Mouse (Mus musculus): ENCODE data around the gene Nid2.

Nid2 gene

DNA sequence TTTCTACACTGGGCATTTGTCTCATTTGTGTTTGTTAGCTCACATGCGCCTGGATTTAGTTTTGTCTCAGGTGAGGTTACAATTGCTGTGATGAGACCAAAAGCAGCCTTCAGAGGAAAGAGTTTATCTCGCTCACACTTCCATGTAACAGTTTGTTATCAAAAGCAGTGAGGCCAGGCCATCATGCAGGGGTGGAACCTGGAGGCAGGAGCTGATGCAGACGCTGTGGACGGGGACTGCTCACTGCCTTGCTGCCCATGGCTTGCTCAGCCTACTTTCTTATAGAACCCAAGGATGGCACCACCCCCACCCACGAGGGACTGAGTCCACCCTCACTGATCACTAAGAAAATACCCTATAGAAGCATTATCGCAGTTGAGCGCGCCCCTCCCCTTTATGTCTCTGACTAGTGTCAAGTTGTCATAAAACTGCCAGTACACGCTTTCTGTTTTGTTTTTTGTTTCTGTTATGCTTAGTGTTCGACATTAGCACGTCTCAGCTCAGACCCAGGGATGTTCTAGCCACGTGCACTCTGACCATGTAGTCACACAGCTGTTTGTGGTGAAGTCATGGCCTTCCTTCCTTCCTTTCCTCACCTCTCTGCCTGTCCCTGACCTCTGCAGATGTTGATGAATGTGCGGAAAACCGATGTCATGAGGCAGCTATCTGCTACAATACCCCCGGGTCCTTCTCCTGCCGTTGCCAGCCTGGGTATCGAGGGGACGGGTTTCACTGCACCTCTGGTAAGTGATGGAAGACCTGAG lies 45.7 kb downstream of the Nid2 start:
- no peak for TF ChIP-seq GATA4 (IDR thresholded peaks at IDR 0.05; ENCODE audit: insufficient replicate concordance, low read length)

DNA sequence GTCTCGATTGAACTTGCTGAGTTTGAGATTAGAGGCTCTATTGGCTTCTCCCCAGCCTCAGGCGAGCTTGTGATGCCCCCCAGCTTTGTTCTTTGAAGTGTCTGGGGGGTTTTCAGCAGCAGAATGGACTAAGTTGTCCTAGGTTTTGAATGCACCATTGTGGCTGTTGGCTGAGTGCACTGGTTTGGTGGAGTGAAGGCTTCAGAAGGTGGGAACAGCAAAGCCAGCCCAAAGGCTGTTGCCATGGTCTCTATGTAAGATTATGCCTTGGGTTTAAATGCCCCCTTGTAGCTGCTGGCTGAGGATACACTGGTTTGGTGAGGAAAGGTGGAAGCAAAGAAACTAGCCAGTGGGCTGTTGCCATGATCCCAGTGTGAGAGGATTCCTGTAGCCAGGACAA lies 49.4 kb downstream of the Nid2 start:
- no peak for TF ChIP-seq GATA4 (IDR thresholded peaks at IDR 0.05; ENCODE audit: insufficient replicate concordance, low read length)

DNA sequence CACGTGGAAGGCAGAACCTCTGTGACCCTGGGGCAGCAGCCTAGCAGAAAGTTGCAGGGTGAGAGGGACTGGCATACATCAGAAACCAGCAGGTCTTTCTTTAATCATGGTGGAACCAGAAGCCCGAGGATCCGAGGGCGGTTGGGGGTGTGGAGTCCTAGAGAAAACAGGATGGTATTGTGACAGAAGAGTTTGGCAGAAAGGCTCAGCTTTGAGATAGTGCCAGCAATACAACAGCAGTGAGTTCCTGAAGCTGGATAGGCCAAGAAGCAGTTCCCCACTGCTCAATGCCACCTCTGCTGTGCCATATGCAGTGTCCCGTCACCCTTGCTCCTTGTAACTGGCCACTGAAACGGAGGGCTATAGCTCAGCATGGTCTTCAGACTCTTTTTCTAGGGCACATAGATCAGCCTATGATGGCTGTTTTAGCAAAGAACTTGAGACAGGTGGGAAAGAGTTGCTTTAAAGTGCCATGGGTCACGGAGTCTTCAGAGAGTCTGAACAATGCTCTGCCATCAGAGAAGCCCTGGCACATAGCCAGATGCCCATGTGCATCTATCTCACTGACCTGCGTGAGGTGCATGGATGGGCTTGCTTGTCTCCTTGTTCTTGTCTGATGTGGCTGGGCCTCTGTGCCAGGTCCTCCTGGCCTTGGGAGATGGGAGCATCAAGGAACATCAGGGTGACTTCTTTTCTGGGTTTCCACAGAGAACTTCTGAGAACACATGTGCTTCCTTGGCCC lies 50.6 kb downstream of the Nid2 start:
- TF ChIP-seq GATA4 (IDR thresholded peaks at IDR 0.05; ENCODE audit: insufficient replicate concordance, low read length): no peak

DNA sequence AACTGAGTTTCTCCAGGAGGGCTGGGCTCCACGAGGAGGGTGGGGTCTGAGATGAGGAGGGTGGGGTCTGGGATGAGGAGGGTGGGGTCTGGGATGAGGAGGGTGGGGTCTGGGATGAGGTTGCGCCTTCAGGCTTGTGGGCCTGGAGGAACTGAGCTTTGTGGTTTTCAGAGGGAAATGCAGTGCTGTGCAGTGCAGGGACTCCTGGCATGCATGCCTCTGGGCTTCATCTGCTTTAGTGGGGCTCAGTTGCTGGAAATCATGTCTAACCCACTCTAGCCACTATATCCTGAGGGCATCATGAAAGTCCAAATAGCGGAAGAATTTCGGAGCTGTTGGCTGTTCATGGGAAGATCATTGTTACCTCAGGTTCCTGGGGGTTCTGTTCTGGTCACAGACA lies 52.2 kb downstream of the Nid2 start:
- TF ChIP-seq GATA4 (IDR thresholded peaks at IDR 0.05; ENCODE audit: insufficient replicate concordance, low read length): no peak

DNA sequence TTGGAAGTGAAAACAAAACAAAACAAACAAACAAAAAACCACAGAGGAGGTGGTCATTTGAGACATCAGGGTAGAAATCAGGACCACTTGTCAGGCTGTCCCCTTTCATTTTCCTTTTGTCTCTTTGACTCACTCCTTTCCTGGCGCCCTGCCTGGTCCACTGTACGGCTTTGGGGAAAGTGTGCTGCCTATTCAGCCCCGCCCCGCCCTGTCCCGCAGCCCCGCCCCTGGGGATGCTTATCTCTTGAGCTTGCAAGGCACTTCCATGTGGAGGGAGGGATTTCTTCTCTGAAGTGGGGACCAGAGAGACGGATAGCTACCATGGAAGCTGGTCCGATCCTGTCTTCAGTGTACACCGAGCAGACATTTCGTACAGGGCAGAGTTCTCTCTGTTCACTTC lies 52.6 kb downstream of the Nid2 start:
- TF ChIP-seq GATA4 (IDR thresholded peaks at IDR 0.05; ENCODE audit: insufficient replicate concordance, low read length): no peak

DNA sequence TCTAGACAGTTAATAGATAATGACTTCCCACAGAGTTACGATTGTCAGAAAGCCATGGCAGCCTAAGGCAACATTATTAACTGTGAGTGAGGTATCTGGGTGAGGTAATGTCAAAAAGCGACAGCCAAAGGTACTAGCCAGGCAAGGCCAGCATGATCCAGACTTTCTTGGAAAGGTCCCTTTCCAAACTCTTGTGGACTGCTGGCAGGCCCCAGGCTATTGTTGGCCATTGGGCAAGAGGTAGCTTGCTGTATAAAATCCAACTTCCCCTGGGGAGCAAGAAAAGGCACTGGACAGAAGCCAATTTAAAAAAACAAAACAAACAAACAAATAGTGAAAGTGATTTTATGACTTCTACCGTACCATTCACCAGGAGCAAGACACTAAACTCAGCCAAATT lies 56.3 kb downstream of the Nid2 start:
- no peak for TF ChIP-seq GATA4 (IDR thresholded peaks at IDR 0.05; ENCODE audit: insufficient replicate concordance, low read length)

DNA sequence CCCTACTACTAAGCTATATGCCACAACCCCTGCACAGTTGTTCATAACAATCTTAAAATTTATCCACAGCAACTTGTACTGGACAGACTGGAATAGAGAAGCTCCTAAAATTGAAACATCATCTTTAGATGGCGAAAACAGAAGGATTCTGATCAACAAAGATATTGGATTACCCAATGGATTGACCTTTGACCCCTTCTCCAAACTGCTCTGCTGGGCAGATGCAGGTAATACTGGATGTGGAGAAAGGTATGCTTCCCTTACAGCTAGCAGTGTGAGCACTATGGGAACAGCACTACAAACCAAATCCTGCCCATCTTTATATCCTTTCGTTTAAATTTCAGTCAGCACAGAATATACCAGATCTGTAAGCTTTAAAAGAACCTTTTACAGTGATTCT lies 56.8 kb downstream of the Nid2 start:
- TF ChIP-seq GATA4 (IDR thresholded peaks at IDR 0.05; ENCODE audit: insufficient replicate concordance, low read length): no peak

DNA sequence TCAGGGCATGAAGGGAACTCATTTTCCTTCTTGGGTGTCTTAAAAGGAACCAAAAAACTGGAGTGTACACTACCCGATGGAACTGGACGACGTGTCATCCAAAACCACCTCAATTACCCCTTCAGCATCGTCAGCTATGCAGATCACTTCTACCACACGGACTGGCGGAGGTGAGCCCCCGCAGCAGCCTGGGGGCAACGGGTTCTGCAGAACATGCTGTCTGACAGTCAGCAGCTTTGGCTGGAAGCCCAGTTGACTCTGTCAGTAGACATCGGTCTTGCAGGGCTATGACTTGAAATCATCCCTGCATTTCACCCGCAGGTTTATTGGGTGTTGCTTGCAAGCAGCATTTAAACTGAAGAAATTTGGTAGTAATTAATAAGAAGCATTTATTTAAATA lies 58.9 kb downstream of the Nid2 start:
- TF ChIP-seq GATA4 (IDR thresholded peaks at IDR 0.05; ENCODE audit: insufficient replicate concordance, low read length): no peak

DNA sequence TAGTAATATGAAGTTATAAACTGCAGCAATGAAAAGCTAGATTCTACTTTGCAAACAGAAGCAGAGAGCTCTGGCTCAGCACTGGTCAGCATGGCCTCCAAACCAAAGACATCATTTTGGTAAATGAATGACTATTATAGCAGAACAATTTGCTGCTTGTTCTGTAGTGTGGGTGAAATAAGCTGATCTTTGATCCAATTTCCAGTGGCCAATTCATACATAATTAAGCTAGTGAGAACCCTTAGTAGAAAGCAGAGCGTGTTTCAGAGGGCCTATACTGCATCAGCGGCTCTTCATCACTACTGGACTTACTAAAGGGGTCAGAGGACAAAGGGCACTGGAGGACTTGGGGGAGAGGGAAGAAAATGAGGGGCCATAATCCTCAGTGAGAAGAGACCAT lies 62.0 kb downstream of the Nid2 start:
- no peak for TF ChIP-seq GATA4 (IDR thresholded peaks at IDR 0.05; ENCODE audit: insufficient replicate concordance, low read length)

DNA sequence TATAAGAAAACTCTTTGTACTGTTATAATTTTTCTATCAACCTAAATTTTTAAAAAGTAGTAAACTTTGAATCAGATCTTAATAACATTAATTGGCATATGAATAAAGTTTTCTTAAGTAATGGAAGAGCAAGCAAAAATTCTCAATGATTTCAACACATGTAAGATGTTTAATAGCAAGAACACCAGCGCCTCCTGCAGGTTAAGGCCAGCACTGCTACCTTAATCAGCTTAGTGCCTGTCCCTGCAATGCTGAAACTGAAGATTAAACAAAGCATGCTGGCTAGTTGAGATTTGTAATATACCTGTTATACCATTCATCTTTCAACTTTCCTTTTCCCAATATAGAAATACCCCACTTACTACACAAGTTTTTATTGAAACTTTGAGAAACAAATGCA lies 66.9 kb downstream of the Nid2 start:
- no peak for TF ChIP-seq GATA4 (IDR thresholded peaks at IDR 0.05; ENCODE audit: insufficient replicate concordance, low read length)

DNA sequence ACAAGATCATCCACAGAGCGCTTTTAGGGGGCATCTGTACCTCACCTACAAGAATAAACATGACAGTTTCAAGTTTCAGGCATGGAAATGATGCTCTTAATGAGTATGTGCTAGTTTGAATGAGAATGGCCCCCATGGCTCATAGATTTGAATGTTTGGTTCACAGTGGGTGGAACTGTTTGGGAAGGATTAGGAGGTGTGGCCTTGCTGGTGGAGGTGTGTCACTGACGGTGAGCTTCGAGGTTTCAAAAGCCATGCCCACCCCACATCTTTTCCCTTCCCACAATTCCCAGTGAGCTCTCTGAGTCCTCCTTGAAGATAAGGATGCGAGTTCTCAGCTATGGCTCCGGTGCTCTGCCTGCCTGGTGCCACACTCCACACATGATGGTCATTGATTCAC lies 70.6 kb downstream of the Nid2 start:
- TF ChIP-seq GATA4 (IDR thresholded peaks at IDR 0.05; ENCODE audit: insufficient replicate concordance, low read length): no peak

DNA sequence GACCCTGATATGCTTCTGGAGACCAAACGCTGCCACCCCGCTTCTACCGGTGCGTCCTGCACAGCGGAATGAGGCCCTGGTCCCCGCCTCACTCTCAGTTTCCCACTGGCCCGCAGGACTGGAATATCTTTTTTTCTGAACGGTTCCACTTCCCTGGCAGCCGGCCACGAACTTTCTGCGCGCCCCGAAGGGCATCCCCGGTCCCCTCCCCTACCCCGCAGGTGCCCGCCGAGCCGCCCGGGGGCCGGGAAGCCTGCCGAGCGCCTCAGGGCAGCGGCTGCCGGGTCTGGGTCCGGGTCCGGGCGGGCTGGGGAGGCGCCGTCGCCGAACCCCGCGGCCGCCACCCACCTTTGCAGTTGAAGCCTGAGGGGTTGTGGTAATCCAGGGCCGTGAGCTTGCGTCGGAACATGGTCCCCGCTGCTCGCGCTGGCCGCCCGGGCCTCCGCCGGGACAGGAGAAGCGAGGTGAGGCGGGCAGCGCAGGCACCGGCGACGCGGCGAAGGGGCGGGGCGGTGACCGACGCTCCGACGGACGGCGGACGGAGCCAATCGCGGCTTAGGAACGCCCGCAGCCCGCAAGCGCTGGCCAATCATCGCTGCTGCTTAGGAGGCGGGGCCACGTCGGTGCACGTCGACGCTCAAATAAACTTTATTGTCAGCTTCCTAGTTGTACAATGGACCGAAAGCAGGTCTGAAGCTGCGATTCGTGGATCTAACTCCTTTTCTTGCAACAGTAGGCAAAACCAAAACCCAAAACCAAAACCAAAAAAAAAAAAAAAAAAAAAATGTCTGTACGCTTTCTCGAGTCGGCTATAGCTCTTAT lies 72.5 kb downstream of the Nid2 start, which contains the start of gene Rtraf:
TSS of gene Rtraf (minus strand) at position 504 of the 822 bp plus-strand sequence.
- TF ChIP-seq GATA4 (IDR thresholded peaks at IDR 0.05; ENCODE audit: insufficient replicate concordance, low read length): peak; percentile 18; the same call in 1 of the 2 replicates

DNA sequence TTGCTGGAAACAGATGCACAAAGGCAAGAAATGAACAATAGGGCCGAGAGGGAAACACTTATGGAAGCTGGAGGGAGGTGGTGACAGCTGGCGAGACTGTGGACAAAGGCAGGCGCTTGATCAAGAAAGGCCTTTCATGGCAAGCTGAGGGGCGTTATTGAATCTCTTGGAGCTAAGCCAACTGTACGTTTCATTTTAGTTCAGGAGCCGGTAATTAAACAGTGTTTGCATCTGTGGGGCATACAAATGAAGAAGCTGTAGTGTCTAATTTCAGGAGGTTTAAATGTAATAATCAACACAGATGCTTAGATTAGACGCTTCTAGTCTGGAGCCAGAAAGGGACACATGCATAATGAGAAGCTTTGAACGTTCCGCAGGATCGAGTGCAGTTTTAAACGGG lies 74.4 kb downstream of the Nid2 start:
- no peak for TF ChIP-seq GATA4 (IDR thresholded peaks at IDR 0.05; ENCODE audit: insufficient replicate concordance, low read length)

DNA sequence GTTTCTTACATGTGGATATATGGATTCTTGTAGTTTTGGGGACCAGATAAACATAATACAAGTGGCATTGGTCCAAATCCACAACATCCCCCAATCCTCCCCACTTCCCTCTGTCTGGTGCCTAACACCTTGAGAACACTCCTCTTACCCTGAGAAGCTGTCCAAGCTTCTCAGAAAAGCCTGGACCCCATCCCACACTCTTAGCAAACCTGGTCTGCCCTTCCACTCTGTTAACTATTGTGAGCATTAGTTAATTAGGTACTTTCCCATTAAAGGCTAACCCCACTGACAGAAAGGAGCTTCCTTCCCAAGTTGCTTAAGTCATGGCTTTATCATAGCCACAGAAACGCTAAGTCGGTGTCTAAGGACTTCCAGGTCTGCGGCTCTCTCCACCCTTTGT lies 85.2 kb downstream of the Nid2 start:
- TF ChIP-seq GATA4 (IDR thresholded peaks at IDR 0.05; ENCODE audit: insufficient replicate concordance, low read length): no peak

DNA sequence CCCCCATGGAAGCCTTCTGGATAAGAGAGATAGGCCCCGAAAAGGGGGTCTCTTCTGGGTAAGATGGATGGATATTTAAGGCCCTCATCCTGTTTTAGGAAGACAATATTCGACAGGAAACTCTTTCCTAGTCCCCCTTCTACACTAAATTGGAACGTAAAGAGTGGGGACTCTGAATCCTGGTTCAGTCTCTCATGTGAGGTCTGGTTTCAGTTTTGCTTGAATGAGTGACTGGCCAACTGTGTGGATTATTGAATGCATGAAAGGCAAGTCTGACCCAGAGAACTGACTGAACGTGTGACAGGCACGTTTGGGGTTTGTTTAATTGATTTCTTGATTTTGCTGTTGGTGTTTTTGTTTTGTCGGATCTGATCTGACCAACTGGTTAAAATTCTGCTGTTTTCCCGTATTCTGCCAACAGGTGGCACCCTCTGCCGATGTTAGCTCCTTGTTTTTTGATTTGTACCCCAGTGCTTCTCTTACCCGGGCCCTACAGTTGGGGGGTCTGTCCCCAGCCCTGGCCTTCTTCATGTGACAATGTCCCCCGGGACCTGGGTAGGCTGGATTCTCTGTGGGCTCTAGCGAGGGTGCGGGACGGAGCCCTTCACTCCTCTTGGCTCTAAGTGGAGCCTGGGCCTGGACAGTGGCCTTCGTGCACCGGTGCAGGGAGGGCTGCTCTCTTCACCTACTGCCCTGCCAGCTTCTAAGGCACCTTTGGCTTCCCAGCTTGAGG lies 88.7 kb downstream of the Nid2 start:
- TF ChIP-seq GATA4 (IDR thresholded peaks at IDR 0.05; ENCODE audit: insufficient replicate concordance, low read length): no peak

Data from liver, adult (tissue).